16 mouse cellular contexts compared by ENCODE assay signal in the genomic region with DNA sequence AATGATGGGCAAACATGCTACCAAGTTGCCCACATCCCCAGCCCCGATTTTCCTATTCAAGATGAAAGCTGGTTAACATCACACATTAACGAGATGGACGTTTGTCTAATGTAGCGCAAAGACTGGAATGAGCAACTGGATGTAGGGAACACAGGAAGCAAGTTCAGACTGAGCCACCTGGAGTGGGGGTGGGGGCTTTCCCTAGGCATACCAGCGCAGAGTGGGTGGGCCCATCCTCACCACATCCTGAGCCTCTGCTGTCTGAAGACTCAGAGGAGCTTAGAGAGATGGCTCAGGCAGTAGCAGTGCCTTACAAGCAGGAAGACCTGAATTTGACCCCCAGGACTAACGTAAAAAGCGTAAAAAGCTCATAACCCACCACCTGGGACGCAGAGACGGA. TPM values are rescaled to one million over a fixed set of nuclear protein-coding genes. Genes with fewer than 3 reads are reported as not detected.
DNase-seq lines count a peak whose midpoint lies in the region.
"Had no signal": no experiment of that assay in that cellular context is flagged by ENCODE, and none has a peak within 500 bp of the region (broad histone marks: within the 10 kb centered on the region; RNA-seq: fewer than 3 reads in every experiment).

No protein-coding gene starts in this region.

- no peaks in the 10 kb centered on the region for H3K27me3 ChIP-seq in heart, embryonic 10.5 days (ENCODE audit: insufficient read depth, poor library complexity, severe bottlenecking)
- H3K27me3 ChIP-seq: liver, embryonic 13.5 days had no signal

- H3K4me1 ChIP-seq in heart, embryonic 10.5 days = peaks cover 56% of the 10 kb centered on the region

- no peaks in the 10 kb centered on the region for H3K36me3 ChIP-seq in heart, embryonic 10.5 days
- H3K36me3 ChIP-seq: limb, embryonic 10.5 days; liver, embryonic 13.5 days had no signal

- no peak overlapping the region for H3K4me3 ChIP-seq in heart, embryonic 10.5 days
- H3K4me3 ChIP-seq: limb, embryonic 10.5 days; liver, embryonic 13.5 days had no signal

- DNase-seq in heart, embryonic 10.5 days (ENCODE audit: low spot score) = no peak
- DNase-seq in heart, adult 9 months (ENCODE audit: low spot score in 2 of 2) = no peak
- peak; percentile 60 to 68 for DNase-seq in B cell, adult 2 months
- peak; percentile 58 for DNase-seq in R1 (ENCODE audit: low read depth, low spot score)
- peak; percentile 71 to 73 for DNase-seq in spleen, postnatal 36 days (ENCODE audit: low spot score in 2 of 2)
- no peak for DNase-seq in left cerebral cortex, adult 8-10 months (ENCODE audit: low spot score in 2 of 2)
- DNase-seq in cerebellum, adult 8-10 months = no peak
- no peak for DNase-seq in embryo, embryonic 9.5 days (ENCODE audit: extremely low spot score)
- DNase-seq: adrenal gland, adult 8-10 months; cerebellum, adult 9-11 months; kidney, postnatal 25 days; liver, embryonic 13.5 days had no signal

- peak overlapping the region; percentile 90 for H3K27ac ChIP-seq in heart, embryonic 10.5 days
- H3K27ac ChIP-seq: limb, embryonic 10.5 days; liver, embryonic 13.5 days had no signal

- WGBS in heart, embryonic 10.5 days = 85% methylated on average over 9 of the region's 9 CpGs

- H3K9me3 ChIP-seq in heart, embryonic 10.5 days = no peaks in the 10 kb centered on the region
- H3K9me3 ChIP-seq: limb, embryonic 10.5 days; liver, embryonic 13.5 days had no signal

RNA-seq across cellular contexts. Expression of a gene that starts 33.6 kb away (rescaled TPM):
- 0.85 and 1.1 TPM in 2 replicates for polyA plus RNA-seq in heart, embryonic 10.5 days (2016; fragmentation: Nextera tagmentation; extraction: Ambion mirVana)
- under 1 TPM in 1 of 4 experiments, not detected in 3; 0.21 TPM for total RNA-seq in left cerebral cortex, adult 8-10 months (2022)
- total RNA-seq: granulocyte monocyte progenitor cell, adult 5-6 weeks; layer of hippocampus, postnatal 25 days had no signal
- polyA plus RNA-seq: embryonic facial prominence, embryonic 11.5 days had no signal

Comparison
In these comparisons a context has a peak if more than half of its experiments do, and no peak if none do; other contexts are left out.
1. DNase-seq: peak in B cell, adult 2 months (2 of 2), R1 (single experiment) and spleen, postnatal 36 days (2 of 2); none in heart, embryonic 10.5 days (single experiment), heart, adult 9 months (0 of 2), left cerebral cortex, adult 8-10 months (0 of 2), cerebellum, adult 8-10 months (single experiment) and embryo, embryonic 9.5 days (single experiment).